ENCODE assay signal across 9 mouse cellular contexts in genomic region chr2:92006491-92006890, GRCm38 (mm10). TPM values are rescaled to one million over a fixed set of nuclear protein-coding genes. Genes with fewer than 3 reads are reported as not detected.
DNase-seq lines count a peak whose midpoint lies in the region; ATAC-seq and TF ChIP-seq lines count a peak whose summit lies in the region.
"Had no signal": no experiment of that assay in that cellular context is flagged by ENCODE, and none has a peak within 500 bp of the region (broad histone marks: within the 10 kb centered on the region; RNA-seq: fewer than 3 reads in every experiment).

No protein-coding gene starts in this region.

- H3K27ac ChIP-seq in heart, embryonic 10.5 days, result peak overlapping the region; percentile 91
- H3K27ac ChIP-seq in forebrain, postnatal 0 days (ENCODE audit: low read depth, low read length), result peak overlapping the region; percentile 76; the same call in 1 of the 2 replicates
- H3K27ac ChIP-seq in midbrain, embryonic 10.5 days (replicated peaks), result no peak overlapping the region

- peaks cover 36% of the 10 kb centered on the region for H3K4me1 ChIP-seq in heart, embryonic 10.5 days
- H3K4me1 ChIP-seq in E14TG2a.4 (replicated peaks; ENCODE audit: low read depth, low read length), result peaks cover 36% of the 10 kb centered on the region
- peaks cover 4% of the 10 kb centered on the region; the same call in 1 of the 2 replicates for H3K4me1 ChIP-seq in forebrain, postnatal 0 days (ENCODE audit: insufficient read depth)
- peaks cover 27% of the 10 kb centered on the region for H3K4me1 ChIP-seq in midbrain, embryonic 10.5 days

- 43% methylated on average over 6 of the region's 6 CpGs for WGBS in heart, embryonic 10.5 days
- 46% methylated on average over 6 of the region's 6 CpGs for WGBS in forebrain, postnatal 0 days
- WGBS in midbrain, embryonic 10.5 days, result 52% methylated on average over 6 of the region's 6 CpGs

- ATAC-seq in forebrain, postnatal 0 days, result no peak
- no peak for ATAC-seq in erythroid progenitor cell, adult 5-6 weeks (replicated peaks; ENCODE audit: low FRiP score, poor library complexity, severe bottlenecking)
- ATAC-seq: CD4-positive, CD25-positive, alpha-beta regulatory T cell, adult 4 months had no signal

- TF ChIP-seq CTCF in E14TG2a.4 (conservative IDR thresholded peaks at IDR 0.05; ENCODE audit: low read length), result no peak
- TF ChIP-seq CTCF in forebrain, postnatal 0 days (IDR thresholded peaks at IDR 0.05; ENCODE audit: low read depth), result no peak

- intact Hi-C loops in heart, postnatal 36 days (cut with DNase I), result loop anchor here (5.0 kb wide), 2 partner anchors 176 to 426 kb away; partner anchors contain the start of gene Cry2

- H3K4me3 ChIP-seq in heart, embryonic 10.5 days, result peak overlapping the region; percentile 69
- peak overlapping the region; percentile 81 for H3K4me3 ChIP-seq in E14TG2a.4 (replicated peaks; ENCODE audit: low read length)
- peak overlapping the region; percentile 58; the same call in 1 of the 2 replicates for H3K4me3 ChIP-seq in forebrain, postnatal 0 days (ENCODE audit: low read depth, low read length)
- peak overlapping the region; percentile 64; the same call in 1 of the 2 replicates for H3K4me3 ChIP-seq in midbrain, embryonic 10.5 days

- H3K36me3 ChIP-seq in heart, embryonic 10.5 days, result no peaks in the 10 kb centered on the region; the same call in 1 of the 2 replicates
- no peaks in the 10 kb centered on the region for H3K36me3 ChIP-seq in E14TG2a.4 (ENCODE audit: insufficient read depth, low read length)
- no peaks in the 10 kb centered on the region for H3K36me3 ChIP-seq in forebrain, postnatal 0 days (ENCODE audit: insufficient read depth)
- H3K36me3 ChIP-seq in midbrain, embryonic 10.5 days, result no peaks in the 10 kb centered on the region

- H3K27me3 ChIP-seq in heart, embryonic 10.5 days (ENCODE audit: insufficient read depth, poor library complexity, severe bottlenecking), result peaks cover 3% of the 10 kb centered on the region; the same call in 1 of the 2 replicates
- H3K27me3 ChIP-seq in E14TG2a.4 (ENCODE audit: insufficient read depth, low read length), result peaks cover 54% of the 10 kb centered on the region
- H3K27me3 ChIP-seq in forebrain, postnatal 0 days (ENCODE audit: insufficient read depth, low read length), result no peaks in the 10 kb centered on the region
- peaks cover 42% of the 10 kb centered on the region for H3K27me3 ChIP-seq in midbrain, embryonic 10.5 days (ENCODE audit: low read depth, poor library complexity, severe bottlenecking)

- no peak overlapping the region for H3K9ac ChIP-seq in forebrain, postnatal 0 days

- DNase-seq in heart, embryonic 10.5 days (ENCODE audit: low spot score), result no peak
- no peak for DNase-seq in heart, postnatal 36 days
- no peak for DNase-seq in forebrain, postnatal 0 days
- no peak for DNase-seq in midbrain, embryonic 10.5 days (ENCODE audit: low spot score)
- no peak for DNase-seq in MN1 (ENCODE audit: low spot score)
- DNase-seq in yolk sac, embryonic 10.5 days (ENCODE audit: low spot score), result no peak

- H3K9me3 ChIP-seq in heart, embryonic 10.5 days, result no peaks in the 10 kb centered on the region
- H3K9me3 ChIP-seq in E14TG2a.4 (ENCODE audit: low read length), result no peaks in the 10 kb centered on the region
- H3K9me3 ChIP-seq in forebrain, postnatal 0 days (ENCODE audit: low read length), result no peaks in the 10 kb centered on the region
- no peaks in the 10 kb centered on the region for H3K9me3 ChIP-seq in midbrain, embryonic 10.5 days (replicated peaks)

- peak overlapping the region; percentile 93 for H3K4me2 ChIP-seq in forebrain, postnatal 0 days (ENCODE audit: low read depth)

RNA-seq across cellular contexts. Expression of gene Creb3l1, which starts 17.8 kb away (rescaled TPM):
- 7.2 and 8.6 TPM in 2 replicates for polyA plus RNA-seq in heart, embryonic 10.5 days (2016; fragmentation: Nextera tagmentation; extraction: Ambion mirVana)
- 1 to 10 TPM; 4.4 TPM for total RNA-seq in heart, postnatal 36 days (2021)
- total RNA-seq in forebrain, postnatal 0 days (2014; rRNA removed), result 1.4 and 2.0 TPM in 2 replicates
- 2.9 TPM in 2 replicates for polyA plus RNA-seq in forebrain, postnatal 0 days (2015; fragmentation: Nextera tagmentation; extraction: Ambion mirVana)
- 0.96 and 1.6 TPM in 2 replicates for polyA plus RNA-seq in midbrain, embryonic 10.5 days (2016; fragmentation: Nextera tagmentation; extraction: Ambion mirVana)
- 1.4 TPM in 1 of 2 replicates, not detected in the other for total RNA-seq in erythroid progenitor cell, adult 5-6 weeks (2015; ENCODE audit: low replicate concordance)
- total RNA-seq in erythroid progenitor cell, adult 5-6 weeks (2017; ENCODE audit: low replicate concordance), result 0.08 and 0.51 TPM in 2 replicates

RNA-seq across cellular contexts. Expression of gene Dgkz, which starts 30.8 kb away (rescaled TPM):
- 58.4 and 61.0 TPM in 2 replicates for polyA plus RNA-seq in heart, embryonic 10.5 days (2016; fragmentation: Nextera tagmentation; extraction: Ambion mirVana)
- 10 to 100 TPM; 48.4 to 51.2 TPM for total RNA-seq in heart, postnatal 36 days (2021)
- total RNA-seq in forebrain, postnatal 0 days (2014; rRNA removed), result 112 and 116 TPM in 2 replicates
- polyA plus RNA-seq in forebrain, postnatal 0 days (2015; fragmentation: Nextera tagmentation; extraction: Ambion mirVana), result 29.1 and 31.4 TPM in 2 replicates
- polyA plus RNA-seq in midbrain, embryonic 10.5 days (2016; fragmentation: Nextera tagmentation; extraction: Ambion mirVana), result 28.3 and 35.0 TPM in 2 replicates
- total RNA-seq in erythroid progenitor cell, adult 5-6 weeks (2015; ENCODE audit: low replicate concordance), result 25.6 and 54.1 TPM in 2 replicates
- 8.7 and 11.9 TPM in 2 replicates for total RNA-seq in erythroid progenitor cell, adult 5-6 weeks (2017; ENCODE audit: low replicate concordance)
